Mouse (Mus musculus) adipocyte (in vitro differentiated cells): Measurements from ENCODE around the gene Asap2.

Experiments used
- DNase-seq: peaks from one replicate; pipeline ENCODE4 v3.0.0-alpha.2; 2016; ENCODE audit warnings: low spot score

Gene Asap2

GRCm38 (mm10) chr12:21209273-21209672 lies 219.0 kb downstream of the Asap2 start:
- DNase-seq, result no peak

GRCm38 (mm10) chr12:21212876-21213275 lies 222.6 kb downstream of the Asap2 start:
- DNase-seq, result no peak

GRCm38 (mm10) chr12:21214551-21215165 lies 224.4 kb downstream of the Asap2 start:
- no peak for DNase-seq

DNA sequence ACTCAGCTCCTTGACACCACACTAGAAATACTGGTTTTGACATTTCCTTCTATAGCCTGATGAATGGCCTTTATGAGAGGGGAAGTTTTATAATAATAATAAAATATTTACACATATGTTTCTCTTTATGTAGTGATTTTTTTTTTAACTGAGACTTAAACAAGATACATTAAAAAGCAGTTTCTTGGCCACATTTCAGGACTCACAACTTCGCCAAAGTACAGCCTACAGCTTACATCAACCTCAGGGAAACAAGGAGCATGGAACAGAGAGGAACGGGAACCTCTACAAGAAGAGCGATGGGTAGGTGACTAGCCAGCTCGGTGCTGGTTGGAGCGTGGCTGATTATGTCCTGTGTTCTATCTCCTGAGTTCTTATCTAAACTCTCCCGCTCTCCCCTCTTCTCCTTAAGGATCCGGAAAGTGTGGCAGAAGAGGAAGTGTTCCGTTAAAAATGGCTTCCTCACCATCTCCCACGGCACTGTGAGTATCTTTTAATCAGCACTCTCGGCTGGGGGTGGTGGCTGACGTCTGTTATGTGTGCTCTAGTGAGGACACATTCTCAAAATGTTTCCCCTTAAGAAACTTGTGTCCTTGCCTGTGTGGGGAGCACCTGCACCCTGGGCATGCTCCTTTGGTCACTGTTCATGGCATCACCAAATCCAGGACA lies 227.7 kb downstream of the Asap2 start:
- DNase-seq, result no peak

DNA sequence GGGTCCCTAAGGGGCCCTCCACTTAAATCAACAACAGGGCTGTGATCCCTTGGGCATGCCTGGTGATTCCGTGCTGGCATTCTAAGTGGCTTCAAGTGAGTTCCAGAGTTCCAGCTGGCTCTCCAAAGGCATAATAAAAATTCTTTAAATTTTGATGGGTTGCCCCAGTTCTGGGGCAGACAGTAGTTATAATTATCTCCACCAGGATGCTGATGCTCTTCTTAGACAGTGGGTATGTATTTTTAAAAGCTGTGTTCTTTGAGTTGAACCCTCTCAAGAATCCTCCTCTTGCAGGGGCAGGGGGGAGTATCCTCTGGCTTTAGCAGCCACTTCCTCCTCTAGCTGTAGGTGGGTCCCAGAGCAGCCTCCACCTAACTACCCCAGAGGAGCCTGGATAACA lies 230.3 kb downstream of the Asap2 start:
- DNase-seq, result no peak

DNA sequence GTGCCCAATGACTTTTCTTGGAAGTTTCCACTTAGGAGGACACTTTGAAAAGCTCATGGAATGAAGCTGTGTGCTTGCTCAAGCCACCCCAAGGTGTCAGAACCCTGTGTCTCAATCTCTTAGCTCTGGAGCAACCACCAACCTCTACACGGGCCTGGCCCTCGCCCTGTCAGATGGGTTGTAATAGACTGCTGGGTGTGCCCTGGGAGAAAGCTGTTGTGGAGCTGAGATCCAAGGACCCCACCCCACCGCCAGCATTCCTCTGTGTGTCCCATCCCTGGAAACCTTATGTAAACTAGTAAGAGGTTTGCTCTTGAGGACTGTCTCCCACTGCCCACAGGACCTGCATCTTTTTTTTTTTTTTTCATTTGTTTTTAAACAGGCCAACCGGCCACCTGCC lies 233.7 kb downstream of the Asap2 start:
- DNase-seq, result no peak

GRCm38 (mm10) chr12:21225358-21225757 lies 235.1 kb downstream of the Asap2 start:
- no peak for DNase-seq

DNA sequence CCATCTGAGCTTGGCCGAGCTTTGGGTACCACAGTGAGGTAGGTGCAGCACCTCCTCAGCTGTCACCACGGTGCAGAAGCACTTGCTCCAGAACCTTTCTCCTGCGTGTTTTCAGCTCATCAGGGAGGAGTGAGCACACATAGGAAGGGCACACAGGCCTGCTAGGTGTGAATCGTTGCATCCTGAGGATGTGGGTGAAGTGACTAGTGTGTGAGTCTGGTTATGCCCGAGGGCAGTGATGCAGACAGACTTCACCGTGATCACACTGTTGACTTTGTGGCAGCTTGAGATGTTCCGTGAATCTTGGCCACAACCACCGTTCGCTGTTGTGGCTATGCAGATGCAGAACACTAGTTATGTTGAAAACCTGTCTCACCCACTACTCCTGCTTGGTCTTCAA lies 236.1 kb downstream of the Asap2 start:
- DNase-seq, result no peak

- DNase-seq, result peak; percentile 96
Observed at GRCm38 (mm10) chr12:21227076-21227980, 237.1 kb downstream of the Asap2 start.

DNA sequence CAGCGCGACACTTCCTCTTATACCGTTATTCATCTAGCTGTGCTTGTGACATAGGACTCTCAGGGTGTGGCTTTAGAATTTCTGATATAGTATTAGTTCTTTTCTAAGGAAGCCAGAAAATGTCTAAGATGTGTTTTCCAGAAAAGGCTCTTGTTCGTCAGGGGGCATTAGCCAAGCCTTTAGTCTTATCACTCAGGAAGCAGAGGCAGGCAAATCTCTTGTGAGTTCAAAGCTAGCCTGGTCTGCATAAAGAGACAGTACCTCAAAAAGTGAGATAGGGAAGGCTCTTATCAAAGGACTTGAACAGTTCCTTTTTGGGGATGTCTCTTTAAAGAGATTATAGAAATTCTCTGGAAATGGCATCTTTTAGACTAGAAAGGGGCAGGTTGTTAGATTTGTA lies 238.4 kb downstream of the Asap2 start:
- no peak for DNase-seq

GRCm38 (mm10) chr12:21229076-21229918 lies 239.0 kb downstream of the Asap2 start:
- DNase-seq, result no peak

GRCm38 (mm10) chr12:21233727-21234126 lies 243.5 kb downstream of the Asap2 start:
- no peak for DNase-seq

GRCm38 (mm10) chr12:21234560-21234959 lies 244.3 kb downstream of the Asap2 start:
- no peak for DNase-seq

DNA sequence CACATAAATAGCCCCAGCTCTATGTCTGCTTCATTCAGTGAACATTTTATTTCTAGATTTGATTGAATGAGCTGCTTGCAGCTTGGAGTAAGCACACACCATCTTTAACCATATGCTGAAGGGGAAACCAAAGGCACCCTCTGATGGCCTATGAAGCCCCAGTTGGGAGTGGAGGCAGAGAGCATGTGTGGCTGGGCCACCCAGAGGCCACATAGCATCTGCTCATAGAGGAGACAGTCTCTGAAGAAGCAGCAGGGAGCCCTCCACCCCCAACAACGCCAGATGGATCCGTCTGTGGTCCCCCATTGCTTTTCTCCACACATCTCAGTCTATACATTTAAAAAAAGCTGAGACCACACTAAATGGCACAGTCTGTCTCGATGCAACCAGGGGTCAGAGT lies 251.7 kb downstream of the Asap2 start:
- DNase-seq, result no peak

GRCm38 (mm10) chr12:21244375-21244960 lies 254.2 kb downstream of the Asap2 start:
- DNase-seq, result no peak

DNA sequence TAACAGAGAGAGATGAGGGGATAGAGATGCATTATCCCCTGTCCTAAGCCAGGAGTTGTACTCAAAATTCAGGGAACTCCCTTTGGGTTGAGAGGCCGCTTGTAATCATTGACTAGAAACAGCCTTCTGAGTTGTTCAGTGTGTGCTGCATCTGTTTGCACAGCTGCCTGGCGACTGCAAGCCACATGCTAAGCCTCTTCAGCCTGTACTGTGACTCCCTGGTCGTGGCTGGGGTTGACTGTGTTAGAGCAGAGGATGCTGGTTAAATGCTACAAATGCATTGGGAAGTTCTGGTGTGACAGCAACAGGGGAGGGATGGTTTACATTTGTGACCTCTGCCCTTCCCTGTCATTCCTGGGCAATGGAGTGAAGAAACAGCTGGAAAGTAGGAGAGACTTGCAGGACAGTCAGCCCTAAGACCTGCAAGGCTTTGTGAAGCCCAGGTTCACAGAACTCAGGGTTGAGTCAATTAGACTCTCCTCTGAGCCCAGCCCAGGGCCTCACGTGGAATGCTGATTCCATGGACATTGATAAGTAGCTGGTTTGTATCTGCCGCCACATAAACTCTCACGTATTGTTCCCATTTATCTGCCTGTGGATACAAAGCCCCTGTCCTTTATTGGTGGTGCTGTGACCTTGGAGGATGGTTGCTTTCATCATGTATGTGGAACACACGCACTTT lies 257.6 kb downstream of the Asap2 start:
- DNase-seq, result no peak

DNA sequence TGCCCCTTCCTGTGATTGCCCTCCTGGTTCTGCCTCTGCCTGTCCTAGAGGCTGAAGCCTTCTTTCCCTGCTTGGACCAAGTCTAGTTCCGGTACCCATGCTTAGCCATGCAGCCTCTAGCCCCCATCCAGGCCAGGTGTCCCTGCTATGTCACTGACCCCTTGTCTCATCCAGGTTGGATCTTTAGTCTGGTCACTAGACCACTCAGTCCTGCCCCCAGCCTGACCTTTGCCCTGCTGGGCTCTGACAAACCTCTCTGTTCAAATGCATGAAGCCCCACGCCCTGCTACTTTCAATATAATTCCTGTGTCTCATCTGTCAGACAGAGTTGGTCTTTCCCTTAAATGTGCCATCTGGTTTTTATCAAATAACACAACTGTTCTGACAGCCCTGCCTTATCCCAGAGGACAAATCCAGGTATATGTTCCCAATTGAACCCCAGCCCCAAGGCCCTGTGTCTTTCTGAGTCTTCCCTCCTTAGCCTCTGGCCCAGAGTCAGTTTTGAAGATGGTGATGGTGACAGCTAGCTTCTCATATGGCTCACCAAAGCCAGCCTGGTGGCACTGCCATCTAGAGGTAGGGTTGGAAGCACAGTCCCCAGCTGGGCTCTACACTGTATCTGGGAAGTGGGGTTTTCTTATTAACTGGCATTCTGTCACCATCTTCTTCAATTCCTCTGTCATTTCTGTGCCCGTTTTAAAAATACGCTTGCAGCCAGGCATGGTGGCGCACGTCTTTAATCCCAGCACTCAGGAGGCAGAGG lies 270.4 kb downstream of the Asap2 start:
- DNase-seq, result peak; percentile 51

GRCm38 (mm10) chr12:21261521-21261920 lies 271.3 kb downstream of the Asap2 start:
- DNase-seq, result peak; percentile 79

DNA sequence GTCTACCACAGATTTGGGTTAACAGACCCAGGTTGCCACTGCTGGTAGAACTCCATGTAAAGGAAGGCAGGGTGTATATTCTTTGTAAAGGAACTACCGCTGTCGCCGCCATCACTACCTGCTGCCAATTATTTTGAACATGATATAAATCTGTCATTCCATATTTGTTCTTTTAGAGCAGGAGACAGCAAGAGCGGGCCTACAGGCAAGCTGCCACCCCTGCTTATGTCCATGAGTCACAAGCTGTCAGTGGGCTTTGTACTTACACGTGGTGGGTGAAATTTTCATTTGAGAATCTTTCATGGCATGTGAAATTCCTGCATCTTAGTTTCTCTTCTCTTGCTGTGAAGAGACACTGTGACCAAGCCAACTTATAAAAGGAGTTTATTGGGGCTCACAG lies 273.0 kb downstream of the Asap2 start:
- no peak for DNase-seq

- DNase-seq, result no peak
Observed at GRCm38 (mm10) chr12:21264241-21264640, 274.0 kb downstream of the Asap2 start.
